Mouse (Mus musculus) layer of hippocampus, adult 9-10 months (tissue): ENCODE measurements around the gene Vcpkmt.

Experiments
- DNase-seq: peaks from one replicate; pipeline ENCODE4 v3.0.0; 2022; ENCODE audit warnings: low spot score

Vcpkmt gene

DNA sequence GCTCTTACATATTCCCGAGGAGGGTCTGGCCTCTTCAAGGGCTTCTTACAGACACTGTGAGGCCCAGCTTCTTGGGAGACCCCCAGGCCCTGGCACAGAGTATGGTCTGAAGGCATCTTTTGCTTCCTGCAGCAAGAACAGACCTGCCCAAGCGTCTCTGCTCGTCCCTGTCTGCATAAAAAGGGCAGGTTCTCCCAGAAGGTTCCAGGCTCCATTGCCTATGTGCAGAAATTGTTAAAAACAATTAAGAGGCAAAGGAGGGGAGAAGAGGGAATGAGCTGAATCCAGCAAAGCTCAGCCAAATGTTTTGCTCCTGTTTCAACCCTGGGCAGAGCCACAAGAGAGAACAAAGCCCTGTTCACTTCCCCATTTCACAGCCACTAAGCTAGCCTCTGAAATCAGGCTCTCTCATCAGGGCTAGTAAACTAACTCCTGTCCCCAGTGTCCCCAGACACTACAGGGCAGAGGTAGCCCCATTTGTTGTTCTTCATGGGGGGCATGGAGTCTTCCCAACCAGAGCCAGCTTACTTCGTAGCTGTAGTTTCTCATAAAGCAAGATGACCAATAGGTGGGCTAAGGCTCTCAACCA lies 44.4 kb downstream of the Vcpkmt start:
- no peak for DNase-seq

DNA sequence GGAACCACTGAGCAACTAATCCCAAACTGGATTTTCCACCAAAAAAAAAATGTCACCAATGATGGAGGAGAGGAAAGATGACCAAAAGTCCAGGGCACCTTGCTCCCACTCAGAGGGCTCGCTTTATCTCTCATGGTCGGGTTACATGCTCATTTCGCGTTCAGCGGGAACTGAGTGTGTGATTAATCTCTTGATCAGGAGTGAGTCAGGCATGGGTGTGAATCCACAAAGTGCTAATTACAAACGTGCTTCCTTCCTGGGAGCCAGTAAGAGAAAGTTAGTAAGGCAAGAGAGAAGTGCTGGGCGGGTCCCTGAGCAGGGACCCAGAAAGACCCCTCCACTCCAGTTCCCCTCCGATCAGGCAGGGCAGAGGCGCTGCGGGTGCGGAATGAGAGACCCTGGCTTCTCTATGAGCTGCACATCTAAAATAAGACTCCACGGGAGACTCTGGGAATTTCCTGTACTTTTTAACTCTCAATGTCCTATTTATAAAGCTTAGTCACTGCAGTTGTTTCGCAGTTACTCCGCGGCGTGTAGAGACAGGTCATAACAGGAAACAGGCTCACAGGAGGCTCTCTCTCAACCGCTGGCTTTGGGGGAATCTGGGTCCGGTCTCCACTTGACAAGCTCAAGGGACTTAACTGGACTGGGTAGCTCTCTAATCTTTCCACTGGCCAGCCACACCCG lies 45.0 kb downstream of the Vcpkmt start:
- no peak for DNase-seq

DNA sequence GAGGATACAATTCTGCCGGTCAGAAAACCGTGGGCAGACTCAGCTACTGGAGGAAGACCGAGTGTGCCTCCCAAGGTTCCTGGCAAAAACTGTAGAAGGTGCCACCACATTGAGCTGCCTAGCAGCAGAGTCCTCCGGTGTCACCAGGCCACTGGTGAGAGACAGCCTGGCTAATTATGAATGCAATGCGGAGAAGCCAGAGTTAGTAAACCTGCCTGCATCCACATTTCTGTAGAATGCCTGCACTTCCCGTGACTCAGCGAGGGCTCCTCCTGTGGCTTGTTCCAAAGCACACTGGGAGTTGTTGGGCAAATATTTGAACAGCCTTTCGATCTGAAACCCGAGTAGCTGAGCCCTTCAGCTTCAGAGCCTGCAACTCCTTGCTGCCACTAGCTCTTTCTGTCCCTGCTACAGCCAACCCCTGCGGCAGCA lies 45.6 kb downstream of the Vcpkmt start:
- DNase-seq = no peak

DNA sequence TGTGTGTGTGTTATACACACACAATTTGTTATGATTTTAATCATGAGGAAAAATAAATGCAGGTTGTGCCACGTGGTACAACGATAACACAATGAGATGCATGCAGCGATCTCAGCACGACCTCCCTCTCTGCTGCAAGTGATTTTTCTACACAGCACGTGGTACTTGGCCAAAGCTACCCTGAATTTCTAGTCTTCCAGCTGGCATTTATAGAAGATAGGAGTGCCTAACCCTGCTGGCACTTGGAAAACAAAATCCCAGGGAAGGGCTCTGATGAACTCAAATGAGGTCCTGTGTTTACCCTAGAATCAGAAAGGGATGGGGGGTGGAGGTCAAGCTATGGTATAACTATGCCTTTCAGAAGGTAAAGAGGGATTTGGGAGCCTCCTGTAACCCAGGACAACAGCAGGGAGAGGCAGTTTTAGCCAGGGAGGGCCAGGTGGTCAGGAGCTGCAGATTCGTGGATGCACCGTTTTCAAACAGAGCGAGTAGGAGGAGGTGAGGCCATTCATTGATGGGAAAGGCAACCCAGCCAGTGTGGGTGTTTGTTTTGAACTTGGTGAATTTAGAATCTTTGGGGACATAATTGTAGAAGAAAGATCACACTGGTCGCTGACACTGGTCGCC lies 46.1 kb downstream of the Vcpkmt start:
- no peak for DNase-seq

GRCm38 (mm10) chr12:69533237-69533636 lies 49.6 kb downstream of the Vcpkmt start:
- no peak for DNase-seq

- no peak for DNase-seq
These were observed 50.3 kb downstream of the Vcpkmt start for GRCm38 (mm10) chr12:69532530-69532929.

DNA sequence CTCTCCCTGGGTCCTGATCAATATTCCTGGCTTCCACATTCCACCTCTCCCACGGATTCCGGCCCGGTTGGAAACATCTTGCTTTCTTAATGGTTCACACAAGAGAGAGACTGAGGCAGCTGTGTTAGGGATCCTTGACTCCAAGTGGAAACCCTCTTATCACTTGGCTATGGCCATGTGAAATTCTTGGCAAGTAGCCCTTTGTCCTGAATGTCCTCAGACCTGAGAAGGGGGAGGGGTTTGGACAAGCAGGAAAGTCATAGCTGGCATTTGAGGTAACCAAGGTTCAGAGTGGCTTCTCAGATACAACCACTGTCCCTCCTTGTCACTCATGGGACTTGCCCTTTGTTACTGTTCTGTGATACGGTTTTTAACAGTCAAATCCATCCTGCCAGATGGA lies 50.7 kb downstream of the Vcpkmt start:
- DNase-seq = no peak

- DNase-seq = no peak
These were observed 53.0 kb downstream of the Vcpkmt start for GRCm38 (mm10) chr12:69529694-69530403.

DNA sequence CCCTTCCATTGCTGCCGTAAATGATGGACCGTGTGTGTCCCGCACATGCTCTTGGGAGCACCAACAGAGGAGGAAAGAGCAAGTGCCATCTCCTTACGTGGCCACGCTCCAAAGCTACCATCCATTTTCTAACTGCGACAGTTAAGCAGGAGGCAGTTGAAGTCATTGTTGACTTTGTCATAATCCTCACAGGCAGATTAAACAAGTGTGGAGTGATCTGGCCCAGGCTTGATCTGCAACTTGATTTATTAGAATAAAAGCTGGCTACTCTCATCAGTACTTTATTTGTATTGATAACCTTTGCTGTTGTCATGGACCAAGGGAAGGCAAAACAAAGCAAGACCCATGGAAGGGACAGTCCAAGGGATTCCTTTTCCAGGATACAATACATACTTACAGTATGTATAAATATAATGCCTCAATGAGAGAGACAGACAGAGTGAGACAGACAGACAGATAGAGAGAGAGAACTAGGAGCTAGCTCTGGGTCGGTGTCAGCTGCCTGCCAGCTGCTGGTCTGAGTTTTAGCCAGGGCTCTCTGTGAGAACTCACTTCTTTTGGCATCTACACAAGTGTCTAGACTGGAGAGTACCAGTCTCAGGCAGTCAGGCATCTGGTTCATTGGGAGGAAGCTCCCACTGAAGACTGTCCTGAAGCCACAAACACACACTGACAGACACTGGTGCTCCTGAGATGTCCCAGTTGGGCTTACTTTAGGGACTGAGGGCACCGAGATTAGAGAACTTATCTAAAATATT lies 54.4 kb downstream of the Vcpkmt start:
- DNase-seq = no peak
